ENCODE assay signal across 16 mouse cellular contexts in the genomic region with DNA sequence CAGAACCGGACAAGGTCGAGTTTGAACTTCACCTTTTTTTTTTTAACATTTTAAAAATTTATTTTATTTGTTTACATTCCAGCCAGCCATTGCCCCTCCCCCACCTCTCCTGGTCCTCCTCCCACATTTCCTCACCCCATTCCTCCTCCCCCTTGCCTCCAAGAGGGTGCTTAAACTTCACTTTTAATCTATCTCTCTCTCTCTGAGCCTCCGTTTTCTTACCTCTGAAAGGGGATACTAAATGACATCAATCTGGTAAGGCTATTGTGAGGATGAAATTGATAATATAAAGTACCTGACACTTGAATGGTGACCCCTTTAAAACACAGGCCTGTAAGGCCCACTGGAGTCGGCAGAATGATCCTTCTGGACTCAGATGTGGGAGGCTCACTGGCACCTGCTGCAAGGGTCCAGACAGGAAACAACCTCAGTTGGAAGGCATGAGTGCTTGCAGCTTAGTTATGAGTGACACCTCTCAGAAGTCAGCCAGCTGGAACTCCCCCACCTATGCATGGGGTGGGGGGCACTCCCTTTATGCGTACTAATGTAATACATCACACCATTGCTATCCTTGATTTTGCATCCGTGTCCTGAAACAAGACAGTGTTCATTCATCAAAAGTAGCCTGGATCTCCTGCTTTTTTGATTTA. TPM values are rescaled to one million over a fixed set of nuclear protein-coding genes. Genes with fewer than 3 reads are reported as not detected.
"Had no signal": no experiment of that assay in that cellular context is flagged by ENCODE, and none has a peak within 500 bp of the region (broad histone marks: within the 10 kb centered on the region; RNA-seq: fewer than 3 reads in every experiment).

No protein-coding gene starts in this region.

- H3K9me3 ChIP-seq: limb, embryonic 13.5 days; midbrain, embryonic 13.5 days; neural tube, embryonic 15.5 days had no signal

- H3K4me1 ChIP-seq: neural tube, embryonic 15.5 days had no signal

- H3K4me3 ChIP-seq: layer of hippocampus, adult 2 months; limb, embryonic 13.5 days; midbrain, embryonic 13.5 days; myocyte; neural tube, embryonic 15.5 days had no signal

- H3K27ac ChIP-seq: layer of hippocampus, adult 2 months; limb, embryonic 13.5 days; liver, embryonic 14.5 days; midbrain, embryonic 13.5 days; neural tube, embryonic 15.5 days had no signal

- H3K27me3 ChIP-seq: limb, embryonic 13.5 days; midbrain, embryonic 13.5 days; neural tube, embryonic 15.5 days had no signal

- H3K4me2 ChIP-seq: limb, embryonic 13.5 days; midbrain, embryonic 13.5 days; neural tube, embryonic 15.5 days had no signal

- H3K9ac ChIP-seq: limb, embryonic 13.5 days; liver, embryonic 14.5 days; midbrain, embryonic 13.5 days; neural tube, embryonic 15.5 days had no signal

- DNase-seq: kidney, adult 18-20 months; kidney, postnatal 10 days; kidney, postnatal 4 days; lung, adult 2 months; right cerebral cortex, postnatal 4 days; spleen, adult 18-20 months; thymus, adult 18-20 months; thymus, postnatal 14 days had no signal

- H3K36me3 ChIP-seq: limb, embryonic 13.5 days; midbrain, embryonic 13.5 days; neural tube, embryonic 15.5 days had no signal

RNA-seq across cellular contexts. Expression of a gene that starts 1.9 kb away (rescaled TPM):
- total RNA-seq: layer of hippocampus, adult 2 months; liver, adult 2 months had no signal
- polyA plus RNA-seq: liver, adult 2 months; liver, embryonic 14.5 days; myocyte; neural tube, embryonic 11.5 days had no signal
